Mouse (Mus musculus): Measurements from ENCODE around the gene Cyth2.

DNA sequence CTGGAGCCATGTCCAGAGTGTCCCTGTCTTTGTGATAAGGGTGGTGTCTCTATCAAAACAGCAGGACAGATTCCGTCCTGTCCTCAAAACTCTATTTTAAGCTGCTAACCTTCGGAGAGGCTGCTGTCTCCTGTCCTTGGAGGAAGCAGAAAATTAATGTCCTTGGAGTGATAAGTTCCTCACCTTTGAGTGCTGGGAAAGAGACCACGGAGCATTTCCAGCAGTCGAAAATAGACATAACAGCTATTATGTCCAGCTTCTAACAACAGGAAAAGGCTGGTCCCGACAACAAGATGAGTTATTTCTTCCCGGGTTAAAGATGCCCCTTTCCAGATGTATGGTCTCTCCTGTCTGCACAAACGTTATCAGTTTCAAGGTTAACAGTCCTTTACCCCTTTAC lies 39.1 kb downstream of the Cyth2 start:
- TF ChIP-seq POLR2A (IDR thresholded peaks at IDR 0.05; ENCODE audit: insufficient read depth, low read depth, low read length) (no peak), CTCF (IDR thresholded peaks at IDR 0.05) (no peak)
